Mouse (Mus musculus): ENCODE measurements around the gene F7.
"Not testable (repeated sequence)": the region's sequence is repeated elsewhere in the genome, so short reads cannot be mapped to it uniquely, and the experiment has no call there.

The F7 gene

DNA sequence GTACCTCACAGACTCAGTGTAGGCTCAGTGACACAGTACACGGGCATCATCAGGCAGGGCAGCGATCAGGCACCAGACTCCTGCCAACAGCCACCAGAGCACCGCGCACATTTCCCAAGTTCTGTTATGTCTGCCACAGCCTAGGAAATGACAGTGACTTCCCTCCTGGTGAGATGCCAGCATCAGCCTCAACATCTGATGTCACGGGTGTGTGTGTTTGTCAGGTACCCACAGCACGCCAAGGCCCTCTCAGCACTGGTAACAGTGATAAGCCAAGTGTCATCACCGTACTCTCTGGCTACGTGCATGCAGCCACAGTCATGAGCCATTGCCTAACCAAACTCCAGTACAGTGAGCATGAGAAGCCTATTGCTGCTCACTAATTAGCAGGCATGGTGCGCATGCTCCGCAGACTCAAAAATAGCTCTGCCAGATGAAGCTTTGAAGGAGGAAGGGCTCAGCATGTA is 10.5 kb downstream of the F7 start:
- no peak for DNase-seq

DNA sequence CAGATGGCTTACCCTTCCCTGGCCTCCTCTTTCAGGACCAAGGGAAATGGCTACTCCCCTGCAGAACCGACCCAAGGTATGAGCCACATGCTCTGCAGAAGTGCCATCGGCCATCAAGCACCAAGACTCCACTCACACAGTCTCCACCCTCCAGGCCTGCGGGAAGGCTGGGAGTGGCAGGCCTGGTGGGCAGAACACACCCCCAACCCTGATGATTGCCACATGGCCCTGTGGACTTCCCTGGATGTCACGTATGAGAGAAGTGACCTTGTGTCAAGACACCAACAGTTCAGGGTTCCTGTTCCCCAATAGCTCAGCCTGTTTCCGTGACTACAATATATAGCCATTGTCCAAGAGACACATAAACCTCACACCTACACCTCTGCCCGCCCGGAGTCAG is 11.2 kb downstream of the F7 start, which contains the start of gene F10:
F10 (plus strand) TSS at position 294 of the 400 bp plus-strand sequence.
- no peak for DNase-seq

DNA sequence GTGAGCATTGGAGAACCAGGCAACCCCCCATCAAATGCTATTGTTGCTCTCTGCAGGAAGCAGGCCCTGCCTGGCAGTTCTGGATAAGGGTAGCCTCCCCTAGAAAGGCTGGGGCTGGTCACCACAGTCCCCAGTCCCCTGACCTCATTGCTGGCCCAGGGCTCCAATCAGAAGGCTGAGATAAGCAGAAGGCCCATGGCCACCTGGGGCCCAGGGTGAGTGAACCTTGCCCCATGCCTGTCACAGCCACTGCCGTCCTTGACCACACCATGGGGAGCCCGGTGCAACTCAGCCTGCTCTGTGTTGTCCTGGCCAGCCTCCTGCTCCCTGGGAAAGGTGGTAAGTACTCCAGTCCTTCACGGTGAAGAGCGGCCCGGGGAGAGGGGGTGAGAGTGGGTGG is 11.7 kb downstream of the F7 start:
- peak; percentile 14 to 31 for DNase-seq

DNA sequence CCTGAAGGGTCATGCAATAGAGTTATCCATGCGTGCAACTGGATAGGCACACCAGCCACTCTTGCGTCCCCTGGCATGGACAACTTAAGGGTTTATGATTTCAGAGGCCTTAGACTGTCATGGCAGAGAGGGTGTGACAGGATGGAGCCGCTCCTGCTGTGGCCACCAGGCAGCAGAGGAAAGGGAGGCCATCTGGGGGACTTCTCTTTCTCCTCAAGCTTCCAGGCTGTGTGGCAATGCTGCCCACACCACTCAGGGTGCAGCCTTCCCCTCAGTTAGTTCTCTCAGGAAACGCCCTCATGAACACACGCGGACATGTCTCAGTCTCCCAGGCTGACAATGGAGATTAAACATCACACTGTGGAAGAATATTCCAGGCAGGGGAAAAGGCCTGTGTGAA is 13.2 kb downstream of the F7 start:
- DNase-seq, result no peak

DNA sequence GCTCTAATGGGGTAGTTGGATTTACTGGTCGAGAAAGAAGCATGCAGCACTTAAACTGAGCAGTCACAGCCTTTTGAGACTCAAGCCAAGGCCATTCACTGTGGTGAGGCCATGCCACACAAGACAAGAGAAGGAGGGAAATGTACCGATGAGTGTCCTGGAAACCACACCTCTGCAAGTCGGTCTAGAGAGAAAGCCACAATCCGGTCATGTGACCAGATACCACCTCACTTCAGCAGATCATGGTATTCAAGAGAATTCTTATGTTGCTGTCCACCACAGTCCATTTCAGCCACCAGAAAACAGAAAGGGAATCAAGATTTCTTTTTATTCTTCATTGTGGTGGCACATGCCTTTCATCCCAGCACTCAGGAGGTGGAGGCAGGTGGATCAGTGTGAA is 15.6 kb downstream of the F7 start:
- no peak for DNase-seq

DNA sequence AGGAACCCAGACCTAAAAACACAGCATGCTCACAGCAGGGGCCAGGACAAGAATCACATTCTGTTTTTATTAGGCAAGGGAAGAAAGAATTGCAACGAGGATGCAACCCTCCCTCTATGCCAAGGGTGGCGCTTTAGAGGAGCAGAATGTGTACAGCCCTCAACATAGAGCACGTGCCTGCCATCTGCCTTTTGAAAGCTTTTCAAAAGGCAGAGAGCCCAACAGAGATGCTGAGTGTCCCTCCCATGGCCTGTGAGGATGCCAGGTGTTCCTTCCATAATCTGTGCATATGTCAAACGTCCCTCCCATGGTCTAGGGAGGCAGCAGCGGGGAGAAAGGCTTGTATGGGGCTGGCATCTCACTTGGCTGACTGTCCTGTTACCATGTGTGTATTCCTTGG is 21.8 kb downstream of the F7 start:
- no peak for DNase-seq

DNA sequence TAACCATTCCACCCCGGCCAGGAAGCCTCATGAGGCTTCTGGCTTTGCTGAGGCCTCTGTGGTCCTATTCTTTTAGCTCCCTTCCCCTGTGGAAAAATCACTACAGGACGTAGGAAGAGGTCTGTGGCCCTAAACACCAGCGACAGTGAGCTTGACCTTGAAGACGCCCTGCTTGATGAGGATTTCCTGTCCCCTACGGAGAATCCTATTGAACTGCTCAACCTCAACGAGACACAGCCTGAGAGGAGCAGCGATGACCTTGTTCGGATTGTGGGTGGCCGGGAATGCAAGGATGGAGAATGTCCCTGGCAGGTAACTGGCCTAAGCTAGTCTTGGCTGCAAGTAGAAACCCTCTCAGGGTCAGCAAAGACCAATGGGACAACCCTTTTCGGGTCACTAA is 24.7 kb downstream of the F7 start:
- DNase-seq, result no peak

DNA sequence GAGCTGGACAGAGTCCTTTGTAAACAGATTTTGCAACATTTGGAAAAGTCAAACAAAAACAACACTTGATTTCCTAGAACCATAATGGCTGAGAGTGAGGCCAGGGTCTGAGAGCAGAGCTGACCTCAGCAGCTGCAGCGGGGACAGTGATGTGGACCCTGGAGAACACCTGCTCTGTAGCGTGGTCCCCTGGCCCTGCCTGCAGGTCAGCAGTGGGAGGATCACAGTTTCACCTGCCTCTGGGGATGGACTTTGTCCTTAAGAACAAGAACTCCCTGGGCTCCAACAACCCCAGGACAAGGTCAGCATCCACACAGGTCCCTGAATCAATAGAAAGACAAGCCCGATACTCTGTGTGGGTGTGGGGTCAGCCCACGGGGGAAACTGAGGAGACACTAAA is 31.5 kb downstream of the F7 start:
- DNase-seq, result peak in 1 of 2 experiments; percentile 17

DNA sequence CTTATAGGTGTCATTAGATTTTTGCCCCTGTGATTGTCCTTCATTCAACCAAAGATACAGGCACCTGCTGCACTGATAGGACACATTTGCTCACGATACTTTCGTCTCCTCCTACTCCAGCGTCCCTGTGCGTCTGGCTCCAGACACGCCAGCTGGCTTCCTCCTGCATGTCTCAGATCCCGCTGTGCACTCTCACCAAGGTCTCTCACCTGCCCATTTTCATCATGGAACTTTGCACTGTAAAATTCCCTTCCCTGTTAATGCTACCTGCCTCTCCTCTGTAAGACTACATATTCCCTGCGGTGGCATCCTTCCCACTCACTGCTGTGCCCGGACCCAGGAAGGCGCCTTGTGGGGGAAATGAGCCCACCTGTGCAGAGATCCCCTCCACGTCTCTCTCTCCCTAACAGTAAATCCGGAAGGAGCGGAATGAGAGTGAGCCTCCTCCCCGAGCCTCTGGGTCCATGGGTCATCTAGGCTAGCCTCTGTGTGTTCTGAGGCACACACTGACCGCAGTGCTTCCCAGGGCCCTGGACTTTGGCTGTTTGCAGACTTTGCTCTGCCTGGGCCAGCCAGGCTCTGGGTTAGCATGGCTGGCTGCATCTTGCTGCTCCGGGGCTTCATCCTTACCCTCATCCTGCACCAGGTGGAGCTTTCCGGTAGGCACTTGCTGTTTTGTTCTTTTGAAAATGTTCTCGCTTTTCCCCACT is 34.8 kb downstream of the F7 start, which contains the start of gene Proz:
Proz (plus strand) TSS at position 474 of the 710 bp plus-strand sequence.
- DNase-seq, result peak; percentile 42 to 66

DNA sequence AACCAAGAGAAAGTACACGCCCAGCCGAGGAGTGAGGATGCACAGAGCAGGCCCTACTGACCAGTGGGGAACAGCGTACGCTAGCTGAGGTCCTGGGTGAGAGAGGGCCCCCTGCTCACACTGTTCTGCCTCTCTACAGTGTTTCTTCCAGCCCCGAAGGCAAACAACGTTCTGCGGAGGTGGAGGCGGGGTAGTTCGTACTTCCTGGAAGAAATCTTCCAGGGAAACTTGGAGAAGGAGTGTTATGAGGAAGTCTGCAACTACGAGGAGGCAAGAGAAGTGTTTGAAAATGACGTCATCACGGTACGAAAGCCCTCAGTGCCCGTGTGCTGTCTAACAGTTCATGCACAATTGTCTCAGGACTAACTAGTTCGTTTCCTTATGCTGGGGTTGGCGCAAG is 37.3 kb downstream of the F7 start:
- DNase-seq, result no peak

DNA sequence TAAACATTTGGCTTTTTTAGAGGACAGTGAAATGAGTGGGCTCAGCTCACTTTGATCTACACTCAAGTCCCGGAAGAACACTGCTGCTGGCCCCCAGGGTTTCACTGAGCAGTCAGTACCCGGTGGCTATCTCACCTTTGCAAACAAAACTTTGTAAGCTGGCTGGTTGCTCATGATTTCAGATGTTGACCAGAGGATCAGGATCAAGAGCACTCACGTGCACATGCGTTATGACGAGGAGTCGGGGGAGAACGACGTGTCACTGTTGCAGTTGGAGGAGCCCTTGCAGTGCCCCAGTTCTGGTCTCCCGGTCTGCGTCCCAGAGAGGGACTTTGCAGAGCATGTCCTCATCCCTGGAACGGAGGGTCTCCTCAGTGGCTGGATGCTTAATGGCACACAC is 47.4 kb downstream of the F7 start:
- DNase-seq, result no peak

DNA sequence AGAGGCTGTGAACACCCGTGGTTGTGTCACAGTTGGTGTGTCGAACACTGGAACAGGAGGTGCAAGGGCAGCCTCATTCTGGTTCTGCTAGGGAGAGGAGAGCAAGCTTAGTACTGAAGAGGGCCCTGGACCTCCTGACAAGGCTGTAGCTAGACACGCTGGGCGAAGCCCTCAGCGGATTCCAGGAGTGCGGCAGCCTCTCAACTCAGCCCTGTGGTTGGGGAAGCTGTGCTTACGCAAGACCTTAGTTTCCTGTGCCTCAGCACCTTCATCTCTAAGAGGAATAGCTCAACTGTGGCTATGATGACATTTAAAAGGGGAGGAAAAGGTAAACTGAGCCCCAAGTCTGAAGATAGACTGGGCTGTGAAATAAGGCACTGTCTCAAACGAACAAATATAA is 49.2 kb downstream of the F7 start:
- no peak for DNase-seq

DNA sequence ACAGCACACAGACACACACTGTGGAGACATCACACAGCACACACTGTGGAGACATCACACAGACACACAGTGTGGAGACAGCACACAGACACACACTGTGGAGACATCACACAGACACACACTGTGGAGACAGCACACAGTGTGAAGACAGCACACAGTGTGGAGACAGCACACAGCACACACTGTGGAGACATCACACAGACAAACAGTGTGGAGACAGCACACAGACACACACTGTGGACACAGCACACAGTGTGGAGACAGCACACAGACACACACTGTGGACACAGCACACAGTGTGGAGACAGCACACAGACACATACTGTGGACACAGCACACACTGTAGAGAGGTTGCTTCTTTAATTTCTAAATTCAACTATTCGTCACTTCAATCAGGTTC is 49.7 kb downstream of the F7 start:
- not testable (repeated sequence) for DNase-seq

DNA sequence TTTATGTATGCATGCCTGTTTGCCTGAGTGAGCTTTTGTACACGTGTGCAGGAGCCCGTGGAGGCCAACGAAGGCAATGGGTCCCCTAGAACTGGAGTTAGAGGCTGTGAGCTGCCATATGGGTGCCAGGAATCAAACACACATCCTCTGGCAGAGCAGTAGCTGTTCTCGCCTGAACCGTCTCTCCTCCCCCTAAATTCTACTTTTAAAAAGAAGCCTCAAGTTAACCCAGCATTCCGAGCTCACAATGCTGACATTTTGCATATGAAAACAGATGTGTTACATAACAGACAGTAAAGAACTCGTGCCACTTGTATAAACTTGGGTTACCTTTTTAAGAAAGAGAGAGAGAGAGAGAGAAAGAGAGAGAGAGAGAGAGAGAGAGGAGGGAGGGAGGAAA is 51.7 kb downstream of the F7 start:
- no peak for DNase-seq
